Comparison of ENCODE assay signal across 7 mouse cellular contexts in the genomic region with DNA sequence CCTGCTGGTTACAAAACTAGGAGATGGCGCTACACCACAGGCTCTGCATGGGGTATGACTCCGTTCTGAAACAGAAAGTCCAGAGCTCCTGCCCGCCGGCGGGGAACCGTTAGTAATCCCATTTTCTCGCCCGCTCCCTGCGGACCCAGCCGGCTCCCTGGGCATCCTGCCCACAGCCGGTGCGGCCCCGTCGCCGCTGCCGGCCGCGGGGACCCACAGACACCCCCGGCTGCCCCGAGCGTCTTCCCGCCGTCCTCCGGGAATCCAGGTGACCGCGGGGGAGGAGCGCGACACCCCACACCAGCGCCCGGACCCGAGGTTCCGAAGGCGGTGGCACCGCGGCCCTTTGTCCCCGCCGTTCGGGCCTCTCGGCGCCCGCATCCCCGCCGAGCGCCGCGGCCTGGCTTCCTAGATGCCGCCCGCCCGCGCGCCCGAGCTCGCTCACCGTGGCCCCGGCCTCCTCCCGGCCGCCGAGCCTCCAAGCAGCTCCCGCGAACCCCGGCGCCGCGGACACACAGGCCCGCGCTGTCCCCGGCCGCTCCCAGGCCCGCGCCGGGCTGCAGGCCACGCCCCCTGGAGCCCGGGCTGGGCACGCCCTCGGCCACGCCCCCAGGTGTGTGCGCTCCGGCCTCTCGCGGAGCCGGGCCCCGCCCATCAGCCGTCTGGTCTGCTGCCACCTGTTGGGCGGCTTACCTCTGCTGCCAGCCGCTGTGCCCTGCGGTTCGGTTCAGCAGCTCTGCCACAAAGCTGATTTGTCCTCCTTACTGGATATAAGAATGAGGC. TPM values are rescaled to one million over a fixed set of nuclear protein-coding genes. Genes with fewer than 3 reads are reported as not detected.
A peak's percentile ranks its signal among the peaks of the same experiment; 100 is the strongest.
DNase-seq lines count a peak whose midpoint lies in the region; ATAC-seq and TF ChIP-seq lines count a peak whose summit lies in the region.

A gene (minus strand): TSS at position 605 of the 783 bp plus-strand sequence.

- ATAC-seq in embryonic facial prominence, embryonic 12.5 days (ENCODE audit: insufficient number of reproducible peaks, insufficient read depth, low FRiP score, low TSS enrichment): peak; percentile 90
- ATAC-seq in limb, embryonic 12.5 days (ENCODE audit: insufficient number of reproducible peaks, insufficient read depth, low FRiP score, low TSS enrichment, low read depth): peak; percentile 97
- ATAC-seq in midbrain, embryonic 15.5 days (replicated peaks): peak; percentile 96

- peaks cover 4% of the 10 kb centered on the region; the same call in 1 of the 2 replicates for H3K4me1 ChIP-seq in embryonic facial prominence, embryonic 12.5 days
- peaks cover 15% of the 10 kb centered on the region for H3K4me1 ChIP-seq in kidney, adult 2 months (ENCODE audit: control insufficient read depth, insufficient read depth, low read length)
- H3K4me1 ChIP-seq in limb, embryonic 12.5 days (replicated peaks): no peaks in the 10 kb centered on the region
- peaks cover 20% of the 10 kb centered on the region for H3K4me1 ChIP-seq in midbrain, embryonic 15.5 days
- peaks cover 7% of the 10 kb centered on the region; the same call in 1 of the 2 replicates for H3K4me1 ChIP-seq in spleen, adult 2 months (ENCODE audit: control insufficient read depth, insufficient read depth, insufficient read length)

- H3K36me3 ChIP-seq in embryonic facial prominence, embryonic 12.5 days: peaks cover 25% of the 10 kb centered on the region
- no peaks in the 10 kb centered on the region; the same call in 1 of the 2 replicates for H3K36me3 ChIP-seq in kidney, adult 2 months (ENCODE audit: control insufficient read depth, insufficient read depth, low read length)
- peaks cover 26% of the 10 kb centered on the region for H3K36me3 ChIP-seq in limb, embryonic 12.5 days
- peaks cover 16% of the 10 kb centered on the region for H3K36me3 ChIP-seq in midbrain, embryonic 15.5 days (replicated peaks)
- no peaks in the 10 kb centered on the region for H3K36me3 ChIP-seq in spleen, adult 2 months (ENCODE audit: control insufficient read depth, insufficient read depth, low read length)

- TF ChIP-seq CTCF in kidney, adult 2 months (conservative IDR thresholded peaks at IDR 0.05; ENCODE audit: insufficient read depth, insufficient read length, low read depth, low read length): peak; percentile 74
- TF ChIP-seq CTCF in spleen, adult 2 months (IDR thresholded peaks at IDR 0.05; ENCODE audit: extremely low read depth, insufficient read depth, insufficient read length, insufficient replicate concordance): peak; percentile 85

- WGBS in embryonic facial prominence, embryonic 12.5 days: under 1% methylated on average over 87 of the region's 87 CpGs
- WGBS in kidney, adult 2 months: under 1% methylated on average over 87 of the region's 87 CpGs
- WGBS in limb, embryonic 12.5 days: 1% methylated on average over 76 of the region's 87 CpGs
- WGBS in midbrain, embryonic 15.5 days: under 1% methylated on average over 84 of the region's 87 CpGs
- under 1% methylated on average over 82 of the region's 87 CpGs for WGBS in spleen, adult 2 months

- peak within 1 kb of the TSS; percentile 94 for H3K4me3 ChIP-seq in embryonic facial prominence, embryonic 12.5 days
- peak within 1 kb of the TSS; percentile 82 for H3K4me3 ChIP-seq in kidney, adult 2 months (ENCODE audit: insufficient read depth, low read depth, low read length)
- peak within 1 kb of the TSS; percentile 92 for H3K4me3 ChIP-seq in limb, embryonic 12.5 days (replicated peaks)
- H3K4me3 ChIP-seq in midbrain, embryonic 15.5 days: peak within 1 kb of the TSS; percentile 64
- H3K4me3 ChIP-seq in spleen, adult 2 months (ENCODE audit: extremely low read depth, insufficient read depth, insufficient read length): peak within 1 kb of the TSS; percentile 61

- TF ChIP-seq POLR2A in kidney, adult 2 months (IDR thresholded peaks at IDR 0.05; ENCODE audit: low read depth, low read length): no peak
- TF ChIP-seq POLR2A in spleen, adult 2 months (IDR thresholded peaks at IDR 0.05; ENCODE audit: low read depth, low read length): peak; percentile 15; the same call in 1 of the 2 replicates

- H3K27ac ChIP-seq in embryonic facial prominence, embryonic 12.5 days: peak within 1 kb of the TSS; percentile 86
- peak within 1 kb of the TSS; percentile 80 for H3K27ac ChIP-seq in kidney, adult 2 months (ENCODE audit: insufficient read depth, low read depth, low read length)
- H3K27ac ChIP-seq in limb, embryonic 12.5 days: peak within 1 kb of the TSS; percentile 94
- peak within 1 kb of the TSS; percentile 83 for H3K27ac ChIP-seq in midbrain, embryonic 15.5 days
- peak within 1 kb of the TSS; percentile 50; the same call in 1 of the 2 replicates for H3K27ac ChIP-seq in spleen, adult 2 months (ENCODE audit: insufficient read depth, low read length)

- DNase-seq in adrenal gland, postnatal 25 days: peak; percentile 97
- DNase-seq in heart, adult 18-20 months: peak; percentile 95 to 96
- DNase-seq in kidney, adult 2 months: peak; percentile 97
- peak; percentile 82 to 96 for DNase-seq in spleen, adult 2 months (ENCODE audit: low read depth in 1 of 2, low spot score in 2 of 2)

- H3K27me3 ChIP-seq in embryonic facial prominence, embryonic 12.5 days: no peaks in the 10 kb centered on the region
- no peaks in the 10 kb centered on the region for H3K27me3 ChIP-seq in kidney, adult 2 months (replicated peaks; ENCODE audit: control insufficient read depth, insufficient read depth, low read length)
- no peaks in the 10 kb centered on the region for H3K27me3 ChIP-seq in limb, embryonic 12.5 days
- H3K27me3 ChIP-seq in midbrain, embryonic 15.5 days (replicated peaks): no peaks in the 10 kb centered on the region
- H3K27me3 ChIP-seq in spleen, adult 2 months (ENCODE audit: control insufficient read depth, insufficient read depth, low read length): no peaks in the 10 kb centered on the region

- no peaks in the 10 kb centered on the region for H3K9me3 ChIP-seq in embryonic facial prominence, embryonic 12.5 days
- no peaks in the 10 kb centered on the region for H3K9me3 ChIP-seq in limb, embryonic 12.5 days
- H3K9me3 ChIP-seq in midbrain, embryonic 15.5 days: no peaks in the 10 kb centered on the region

- H3K4me2 ChIP-seq in embryonic facial prominence, embryonic 12.5 days (replicated peaks): peak within 1 kb of the TSS; percentile 56
- peak within 1 kb of the TSS; percentile 65 for H3K4me2 ChIP-seq in limb, embryonic 12.5 days
- H3K4me2 ChIP-seq in midbrain, embryonic 15.5 days: peak within 1 kb of the TSS; percentile 70

- H3K9ac ChIP-seq in embryonic facial prominence, embryonic 12.5 days: peak within 1 kb of the TSS; percentile 92
- H3K9ac ChIP-seq in limb, embryonic 12.5 days (replicated peaks): peak within 1 kb of the TSS; percentile 96
- peak within 1 kb of the TSS; percentile 93 for H3K9ac ChIP-seq in midbrain, embryonic 15.5 days

RNA-seq across cellular contexts. Expression of the gene that starts here (rescaled TPM):
- 93.9 and 106 TPM in 2 replicates for total RNA-seq in adrenal gland, postnatal 25 days (2021)
- 134 and 143 TPM in 2 replicates for polyA plus RNA-seq in embryonic facial prominence, embryonic 12.5 days (2016; fragmentation: Nextera tagmentation; extraction: Ambion mirVana)
- total RNA-seq in heart, adult 18-20 months (2021): 10 to 100 TPM; 74.0 to 76.9 TPM
- 53.3 and 59.5 TPM in 2 replicates for polyA plus RNA-seq in kidney, adult 2 months (2012; rRNA removed)
- polyA plus RNA-seq in limb, embryonic 12.5 days (2016; fragmentation: Nextera tagmentation; extraction: Ambion mirVana): 121 and 126 TPM in 2 replicates
- polyA plus RNA-seq in midbrain, embryonic 15.5 days (2015; fragmentation: Nextera tagmentation; extraction: Ambion mirVana): 56.8 and 59.1 TPM in 2 replicates
- polyA plus RNA-seq in spleen, adult 2 months (2012; rRNA removed): 12.9 and 17.3 TPM in 2 replicates

Comparison
In these comparisons a context has a peak if more than half of its experiments do, and no peak if none do; other contexts are left out.
1. Peak in every context shown above with its lines: DNase-seq, ATAC-seq, H3K4me3 ChIP-seq and H3K27ac ChIP-seq.